Comparison of ENCODE assay signal across 10 mouse cellular contexts in the genomic region with DNA sequence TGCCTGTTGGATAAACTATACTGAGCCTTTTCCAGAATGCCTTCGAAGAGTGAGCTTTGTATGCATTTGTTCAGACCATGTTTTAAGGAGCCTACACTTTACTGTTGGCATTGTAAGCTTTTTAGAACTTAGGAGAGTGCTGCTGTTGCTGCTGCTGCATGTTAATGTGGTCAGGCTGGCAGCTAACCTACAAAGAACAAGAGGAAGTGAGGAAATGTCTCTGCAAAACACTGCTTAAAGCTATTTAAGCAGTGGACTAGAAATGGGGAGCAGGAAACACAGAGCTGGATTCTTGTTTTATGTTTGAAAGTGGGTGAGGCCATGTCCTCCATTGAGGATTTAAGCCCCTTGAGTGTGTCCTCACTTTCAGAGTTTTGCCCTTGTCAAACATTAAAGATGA. TPM values are rescaled to one million over a fixed set of nuclear protein-coding genes. Genes with fewer than 3 reads are reported as not detected.
A peak's percentile ranks its signal among the peaks of the same experiment; 100 is the strongest.
DNase-seq lines count a peak whose midpoint lies in the region; ATAC-seq and TF ChIP-seq lines count a peak whose summit lies in the region.
"Had no signal": no experiment of that assay in that cellular context is flagged by ENCODE, and none has a peak within 500 bp of the region (broad histone marks: within the 10 kb centered on the region; RNA-seq: fewer than 3 reads in every experiment).

No protein-coding gene starts in this region.

- TF ChIP-seq CTCF in kidney, adult 2 months (conservative IDR thresholded peaks at IDR 0.05; ENCODE audit: insufficient read depth, insufficient read length, low read depth, low read length) = no peak
- no peak for TF ChIP-seq CTCF in thymus, adult 2 months (IDR thresholded peaks at IDR 0.05; ENCODE audit: borderline replicate concordance, control insufficient read depth, extremely low read depth, insufficient read depth, low read length, poor library complexity)

- peak; percentile 17 for DNase-seq in kidney, adult 2 months
- peak; percentile 21 for DNase-seq in thymus, adult 2 months
- DNase-seq in thymus, adult 18-20 months = no peak
- DNase-seq in thymus, postnatal 25 days = peak; percentile 33
- no peak for DNase-seq in ovary, adult 18-20 months (ENCODE audit: low spot score)
- DNase-seq: forebrain, postnatal 0 days; kidney, adult 9 months had no signal

- H3K4me1 ChIP-seq in kidney, adult 2 months (ENCODE audit: control insufficient read depth, insufficient read depth, low read length) = peaks cover 6% of the 10 kb centered on the region
- H3K4me1 ChIP-seq in kidney, embryonic 14.5 days (ENCODE audit: control insufficient read depth, insufficient read depth, low read length) = peaks cover 11% of the 10 kb centered on the region; the same call in 1 of the 2 replicates
- H3K4me1 ChIP-seq in thymus, adult 2 months (replicated peaks; ENCODE audit: control insufficient read depth, insufficient read depth, low read length) = peaks cover 6% of the 10 kb centered on the region
- H3K4me1 ChIP-seq in hindbrain, embryonic 16.5 days (ENCODE audit: control insufficient read depth, insufficient read depth, low read depth, low read length) = peaks cover 20% of the 10 kb centered on the region

- no peak overlapping the region for H3K27ac ChIP-seq in kidney, adult 2 months (ENCODE audit: insufficient read depth, low read depth, low read length)
- no peak overlapping the region for H3K27ac ChIP-seq in kidney, embryonic 14.5 days (ENCODE audit: low read depth, low read length)
- no peak overlapping the region; the same call in 1 of the 2 replicates for H3K27ac ChIP-seq in thymus, adult 2 months (ENCODE audit: control insufficient read depth, insufficient read depth, low read length)
- H3K27ac ChIP-seq in hindbrain, embryonic 16.5 days (ENCODE audit: low read depth, low read length) = 0 out of 2 replicates have a peak overlapping the region, but pooled peaks have one; percentile 1

- no peaks in the 10 kb centered on the region for H3K27me3 ChIP-seq in kidney, adult 2 months (replicated peaks; ENCODE audit: control insufficient read depth, insufficient read depth, low read length)
- H3K27me3 ChIP-seq in kidney, embryonic 14.5 days (ENCODE audit: control insufficient read depth, insufficient read depth, low read length) = no peaks in the 10 kb centered on the region
- H3K27me3 ChIP-seq in thymus, adult 2 months (ENCODE audit: control insufficient read depth, insufficient read depth, low read length) = no peaks in the 10 kb centered on the region
- no peaks in the 10 kb centered on the region for H3K27me3 ChIP-seq in hindbrain, embryonic 16.5 days (replicated peaks; ENCODE audit: control insufficient read depth, insufficient read depth, low read length)

- TF ChIP-seq POLR2A in kidney, adult 2 months (IDR thresholded peaks at IDR 0.05; ENCODE audit: low read depth, low read length) = no peak
- no peak for TF ChIP-seq POLR2A in thymus, adult 2 months (IDR thresholded peaks at IDR 0.05; ENCODE audit: control insufficient read depth, extremely low read depth, insufficient read depth, low read length, poor library complexity)

- no peak overlapping the region for H3K9ac ChIP-seq in kidney, embryonic 14.5 days (ENCODE audit: low read depth, low read length)
- no peak overlapping the region for H3K9ac ChIP-seq in hindbrain, embryonic 16.5 days (ENCODE audit: low read depth, low read length)
- H3K9ac ChIP-seq: forebrain, postnatal 0 days had no signal

- no peaks in the 10 kb centered on the region for H3K9me3 ChIP-seq in kidney, embryonic 14.5 days (ENCODE audit: control insufficient read depth, low read length)
- no peaks in the 10 kb centered on the region for H3K9me3 ChIP-seq in hindbrain, embryonic 16.5 days (ENCODE audit: control insufficient read depth, low read length)

- H3K36me3 ChIP-seq in kidney, adult 2 months (ENCODE audit: control insufficient read depth, insufficient read depth, low read length) = no peaks in the 10 kb centered on the region
- H3K36me3 ChIP-seq in kidney, embryonic 14.5 days (ENCODE audit: control insufficient read depth, insufficient read depth, low read length) = no peaks in the 10 kb centered on the region; the same call in 1 of the 2 replicates
- H3K36me3 ChIP-seq in thymus, adult 2 months (ENCODE audit: control insufficient read depth, insufficient read depth, low read length) = no peaks in the 10 kb centered on the region
- H3K36me3 ChIP-seq in hindbrain, embryonic 16.5 days (ENCODE audit: control insufficient read depth, insufficient read depth, low read length) = no peaks in the 10 kb centered on the region

- ATAC-seq in kidney, embryonic 14.5 days (ENCODE audit: low FRiP score, low TSS enrichment) = no peak
- no peak for ATAC-seq in hindbrain, embryonic 16.5 days
- no peak for ATAC-seq in megakaryocyte-erythroid progenitor cell, adult 5-6 weeks (replicated peaks; ENCODE audit: low FRiP score, low TSS enrichment, poor library complexity, severe bottlenecking)
- ATAC-seq: forebrain, postnatal 0 days had no signal

- no peak overlapping the region for H3K4me2 ChIP-seq in kidney, embryonic 14.5 days (replicated peaks; ENCODE audit: low read depth, low read length)
- H3K4me2 ChIP-seq in hindbrain, embryonic 16.5 days (ENCODE audit: low read length) = no peak overlapping the region

- WGBS in kidney, adult 2 months = 64% methylated on average over 1 of the region's 1 CpGs
- WGBS in kidney, embryonic 14.5 days = 93% methylated on average over 1 of the region's 1 CpGs
- WGBS in thymus, adult 2 months = 15% methylated on average over 1 of the region's 1 CpGs
- WGBS in hindbrain, embryonic 16.5 days = 68% methylated on average over 1 of the region's 1 CpGs

- H3K4me3 ChIP-seq in kidney, adult 2 months (ENCODE audit: insufficient read depth, low read depth, low read length) = no peak overlapping the region
- no peak overlapping the region for H3K4me3 ChIP-seq in kidney, embryonic 14.5 days (ENCODE audit: low read length)
- H3K4me3 ChIP-seq in thymus, adult 2 months (ENCODE audit: control insufficient read depth, insufficient read depth, low read length) = no peak overlapping the region
- no peak overlapping the region for H3K4me3 ChIP-seq in hindbrain, embryonic 16.5 days (ENCODE audit: low read length)

RNA-seq across cellular contexts. Expression of gene Nrf1, which starts 5.3 kb away (rescaled TPM):
- polyA plus RNA-seq in kidney, adult 2 months (2012; rRNA removed) = 22.9 and 25.0 TPM in 2 replicates
- 48.5 and 70.1 TPM in 2 replicates for polyA plus RNA-seq in kidney, embryonic 14.5 days (2014; fragmentation: Nextera tagmentation; extraction: Ambion mirVana)
- polyA plus RNA-seq in thymus, adult 2 months (2012; rRNA removed) = 116 and 127 TPM in 2 replicates
- 28.4 and 35.6 TPM in 2 replicates for polyA plus RNA-seq in hindbrain, embryonic 16.5 days (2015; fragmentation: Nextera tagmentation; extraction: Ambion mirVana)
- total RNA-seq in megakaryocyte-erythroid progenitor cell, adult 5-6 weeks (2014; fragmentation: Nextera tagmentation) = 75.5 and 77.6 TPM in 2 replicates
- total RNA-seq in megakaryocyte-erythroid progenitor cell, adult 5-6 weeks (2017) = 58.9 and 85.1 TPM in 2 replicates

Comparison
In these comparisons a context has a peak if more than half of its experiments do, and no peak if none do; other contexts are left out.
1. DNase-seq: peak in kidney, adult 2 months (single experiment), thymus, adult 2 months (single experiment) and thymus, postnatal 25 days (single experiment); none in thymus, adult 18-20 months (0 of 2) and ovary, adult 18-20 months (single experiment).